Mouse (Mus musculus) intestine, embryonic 14.5 days (tissue): ENCODE measurements around the gene Dcaf8. TPM values are rescaled to one million over a fixed set of nuclear protein-coding genes. Genes with fewer than 3 reads are reported as not detected.

Experiments
- ATAC-seq: fragments of 200-750 bp; cut with Nextera tagmentation; replicated peaks from 2 replicates; pipeline ENCODE4 v1.8.0; 2017; ENCODE audit warnings: low read depth, moderate number of reproducible peaks, moderate TSS enrichment, moderate library complexity; ENCODE audit not compliant: low FRiP score, low TSS enrichment
- DNase-seq: peaks from one replicate; pipeline ENCODE4 v3.0.0-alpha.2; 2018; ENCODE audit warnings: low spot score
- H3K27ac ChIP-seq: fragments of 300-500 bp; sonication (generic); 2 replicates; pipeline ENCODE4 v1.5.1; 2014; ENCODE audit warnings: low read depth, mild to moderate bottlenecking, control low read depth
- H3K27me3 ChIP-seq: fragments of 300-500 bp; sonication (generic); replicated peaks from 2 replicates; pipeline ENCODE4 v1.6.1; 2014; ENCODE audit warnings: low read length, control low read depth; ENCODE audit not compliant: control insufficient read depth, insufficient read depth
- H3K36me3 ChIP-seq: fragments of 300-500 bp; sonication (generic); 2 replicates; pipeline ENCODE4 v1.6.1; 2014; ENCODE audit warnings: low read length, control low read depth; ENCODE audit not compliant: control insufficient read depth, insufficient read depth
- H3K4me1 ChIP-seq: fragments of 300-500 bp; sonication (generic); replicated peaks from 2 replicates; pipeline ENCODE4 v1.6.1; 2014; ENCODE audit warnings: low read length, control low read depth, mixed read lengths; ENCODE audit not compliant: control insufficient read depth, insufficient read depth
- H3K4me2 ChIP-seq: fragments of 300-500 bp; sonication (generic); 2 replicates; pipeline ENCODE4 v1.6.1; 2014; ENCODE audit warnings: low read length
- H3K4me3 ChIP-seq: fragments of 300-500 bp; sonication (generic); 2 replicates; pipeline ENCODE4 v1.5.1; 2014; ENCODE audit warnings: low read depth, low read length, control low read depth, mixed read lengths
- H3K9ac ChIP-seq: fragments of 300-500 bp; sonication (generic); 2 replicates; pipeline ENCODE4 v1.6.1; 2014; ENCODE audit warnings: mild to moderate bottlenecking, low read length
- H3K9me3 ChIP-seq: fragments of 300-500 bp; sonication (generic); 2 replicates; pipeline ENCODE4 v1.6.1; 2016; ENCODE audit warnings: low read length, control low read depth; ENCODE audit not compliant: control insufficient read depth
- WGBS: fragments of 180-500 bp; shearing (Covaris S2); extraction: QIAGEN DNeasy Blood & Tissue Kit; methylation state at CpG from one replicate; pipeline ENCODE4 v1.1.7; 2014; 5-methylcytosine and 5-hydroxymethylcytosine counted together
- polyA plus RNA-seq: library from polyadenylated mRNA; unstranded; fragments of >200 nt; fragmentation: Nextera tagmentation; extraction: Ambion mirVana; gene quantifications from 2 replicates; pipeline ENCODE4 v1.2.1, GENCODE M21; 2014

The Dcaf8 gene
- polyA plus RNA-seq, 1 experiment from 2014 or later: 102 TPM

DNA sequence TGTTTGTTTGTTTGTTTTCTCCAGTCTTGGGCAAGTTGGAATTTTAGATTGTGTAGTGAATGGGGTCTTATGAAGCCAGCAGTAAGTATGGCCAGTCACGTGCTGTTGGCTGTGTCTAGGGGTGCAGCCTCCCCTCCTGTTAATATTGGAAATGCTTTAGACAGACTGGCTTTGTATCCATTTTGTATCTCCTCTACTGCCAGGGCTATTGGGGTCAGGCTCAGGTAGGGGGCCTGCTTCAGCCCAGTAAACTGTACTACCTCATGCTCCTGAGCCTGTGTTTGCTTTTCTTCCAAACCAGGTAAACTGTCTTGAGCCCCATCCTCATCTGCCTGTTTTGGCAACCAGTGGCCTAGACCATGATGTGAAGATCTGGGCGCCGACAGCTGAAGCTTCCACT lies 44.3 kb downstream of the Dcaf8 start:
- Histone ChIP-seq H3K9ac (no peak overlapping the region), H3K4me2 (no peak overlapping the region), H3K36me3 (peaks cover 95% of the 10 kb centered on the region), H3K9me3 (no peaks in the 10 kb centered on the region), H3K27me3 (no peaks in the 10 kb centered on the region), H3K27ac (no peak overlapping the region), H3K4me1 (no peaks in the 10 kb centered on the region), H3K4me3 (no peak overlapping the region)
- ATAC-seq: no peak
- DNase-seq: no peak
- WGBS: 84% methylated on average over 3 of the region's 3 CpGs

DNA sequence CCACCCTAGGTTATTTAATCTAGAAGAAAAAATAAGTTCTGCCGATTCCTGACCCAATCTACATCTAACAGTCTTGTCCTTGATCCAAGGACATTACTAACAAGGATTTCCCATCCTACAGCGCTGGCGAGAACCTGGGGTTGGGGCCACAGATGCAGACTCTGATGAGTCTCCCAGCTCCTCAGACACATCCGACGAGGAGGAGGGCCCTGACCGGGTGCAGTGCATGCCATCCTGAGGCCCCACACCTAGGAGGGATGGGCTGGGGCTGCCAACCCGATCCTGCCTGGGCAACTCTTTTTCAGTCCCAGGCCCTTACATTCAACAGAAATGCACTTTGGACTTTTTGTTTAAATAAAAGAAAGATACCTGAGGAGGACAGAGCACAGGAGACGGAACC lies 46.6 kb downstream of the Dcaf8 start:
- peaks cover 93% of the 10 kb centered on the region for H3K36me3 ChIP-seq
- no peak overlapping the region for H3K4me2 ChIP-seq
- H3K4me1 ChIP-seq: no peaks in the 10 kb centered on the region
- H3K9me3 ChIP-seq: no peaks in the 10 kb centered on the region
- H3K9ac ChIP-seq: no peak overlapping the region
- WGBS: 76% methylated on average over 8 of the region's 8 CpGs
- ATAC-seq: no peak
- DNase-seq: no peak
- no peaks in the 10 kb centered on the region for H3K27me3 ChIP-seq
- H3K4me3 ChIP-seq: no peak overlapping the region
- H3K27ac ChIP-seq: no peak overlapping the region

DNA sequence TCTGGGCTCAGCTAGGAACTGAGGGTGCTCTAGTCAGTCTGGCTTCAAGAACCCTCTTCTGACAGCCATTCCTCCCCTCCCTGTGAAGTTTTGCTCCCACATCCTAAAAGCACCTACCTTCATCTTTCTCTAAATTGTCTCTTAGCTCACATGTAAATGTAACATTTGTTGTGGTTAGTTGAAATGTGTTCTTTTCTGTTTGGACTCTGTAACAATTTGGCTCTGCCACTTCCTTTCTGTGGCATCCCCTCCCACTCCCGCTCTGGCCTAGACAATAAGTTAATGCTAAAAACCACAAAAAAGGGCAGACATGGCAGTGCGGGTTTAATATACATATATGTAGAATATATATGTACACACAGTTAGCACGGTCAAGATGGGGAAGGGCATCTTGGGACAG lies 49.3 kb downstream of the Dcaf8 start:
- ATAC-seq: no peak
- WGBS: 87% methylated on average over 3 of the region's 3 CpGs
- no peaks in the 10 kb centered on the region for H3K9me3 ChIP-seq

DNA sequence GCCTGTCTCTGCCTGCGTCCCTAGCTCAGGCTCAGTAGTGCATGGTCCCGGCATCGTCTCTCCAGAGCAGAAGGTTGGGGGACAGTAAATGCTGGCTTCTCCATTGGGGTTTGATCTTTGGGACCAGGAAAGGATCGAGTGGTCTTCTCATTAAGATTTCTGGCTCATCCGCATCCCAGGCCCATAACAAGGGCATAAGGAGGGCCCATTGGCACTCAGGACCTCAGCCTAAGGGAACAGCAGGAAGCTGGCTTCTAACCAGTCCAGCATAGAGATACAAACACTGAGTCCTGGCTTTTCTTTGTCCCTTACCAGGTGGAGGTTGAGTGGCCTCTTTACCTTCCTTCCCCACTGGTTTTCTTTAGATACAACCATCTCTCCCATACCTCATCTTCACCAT lies 50.0 kb downstream of the Dcaf8 start:
- 73% methylated on average over 5 of the region's 5 CpGs for WGBS
- no peak overlapping the region for H3K4me3 ChIP-seq
- H3K4me2 ChIP-seq: no peak overlapping the region
- DNase-seq (no peak), ATAC-seq (no peak)
- H3K9me3 ChIP-seq: no peaks in the 10 kb centered on the region
- H3K27ac ChIP-seq: no peak overlapping the region
- no peak overlapping the region for H3K9ac ChIP-seq
- H3K27me3 ChIP-seq: no peaks in the 10 kb centered on the region
- peaks cover 84% of the 10 kb centered on the region for H3K36me3 ChIP-seq
- peaks cover 17% of the 10 kb centered on the region for H3K4me1 ChIP-seq

More for the DNA sequence above, 49.3 kb downstream of the Dcaf8 start:
- Histone ChIP-seq H3K4me2 (no peak overlapping the region), H3K36me3 (peaks cover 91% of the 10 kb centered on the region), H3K4me3 (no peak overlapping the region), H3K4me1 (peaks cover 10% of the 10 kb centered on the region), H3K9ac (no peak overlapping the region), H3K27me3 (no peaks in the 10 kb centered on the region), H3K27ac (no peak overlapping the region)
- DNase-seq: no peak

DNA sequence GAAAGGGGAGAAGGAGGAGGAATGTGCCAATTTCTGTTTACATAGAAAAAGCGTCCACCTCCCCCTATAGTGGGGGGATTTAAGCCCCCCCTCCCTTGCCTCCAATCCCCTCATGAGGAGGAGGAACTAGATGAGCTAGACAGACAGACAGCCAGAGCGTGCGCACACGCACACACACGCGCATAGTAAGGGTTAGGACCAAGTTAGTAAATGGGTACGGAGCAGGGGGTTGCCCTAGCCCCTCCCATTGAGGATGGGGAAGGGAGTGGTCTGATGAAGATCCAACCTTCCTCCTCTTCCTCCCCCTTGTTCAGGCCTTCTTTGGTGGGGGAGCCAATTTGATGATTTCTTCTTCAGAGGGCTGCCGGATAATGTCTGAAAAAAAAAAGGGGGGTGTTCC lies 50.4 kb downstream of the Dcaf8 start:
- Histone ChIP-seq H3K27me3 (no peaks in the 10 kb centered on the region), H3K4me3 (no peak overlapping the region), H3K4me2 (no peak overlapping the region), H3K36me3 (peaks cover 84% of the 10 kb centered on the region), H3K9me3 (no peaks in the 10 kb centered on the region), H3K9ac (no peak overlapping the region), H3K27ac (no peak overlapping the region), H3K4me1 (peaks cover 22% of the 10 kb centered on the region)
- 83% methylated on average over 8 of the region's 8 CpGs for WGBS
- DNase-seq (no peak), ATAC-seq (no peak)

DNA sequence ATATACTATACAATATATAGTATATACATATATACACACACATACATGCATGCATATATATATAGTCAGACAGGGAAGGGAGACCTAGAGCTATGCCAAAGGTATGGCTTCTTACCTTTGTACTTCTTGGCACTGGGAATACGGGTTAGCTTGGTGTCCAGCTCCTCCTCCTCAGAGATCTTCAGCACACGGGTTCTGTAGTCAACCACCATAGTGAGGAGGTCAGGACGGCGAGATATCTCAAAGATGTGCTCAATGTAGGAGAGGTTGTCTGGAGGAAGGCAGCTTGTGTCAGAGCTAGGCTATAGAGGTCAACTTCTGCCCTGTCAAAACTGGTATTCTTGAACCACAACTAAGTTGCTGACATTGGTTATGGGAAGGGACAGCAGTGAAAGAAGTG lies 51.1 kb downstream of the Dcaf8 start:
- DNase-seq (no peak), ATAC-seq (no peak)
- H3K9ac ChIP-seq: no peak overlapping the region
- no peaks in the 10 kb centered on the region for H3K27me3 ChIP-seq
- peaks cover 29% of the 10 kb centered on the region for H3K4me1 ChIP-seq
- H3K4me3 ChIP-seq: no peak overlapping the region
- H3K9me3 ChIP-seq: no peaks in the 10 kb centered on the region
- H3K36me3 ChIP-seq: peaks cover 78% of the 10 kb centered on the region
- no peak overlapping the region for H3K27ac ChIP-seq
- no peak overlapping the region for H3K4me2 ChIP-seq
- 91% methylated on average over 4 of the region's 4 CpGs for WGBS

DNA sequence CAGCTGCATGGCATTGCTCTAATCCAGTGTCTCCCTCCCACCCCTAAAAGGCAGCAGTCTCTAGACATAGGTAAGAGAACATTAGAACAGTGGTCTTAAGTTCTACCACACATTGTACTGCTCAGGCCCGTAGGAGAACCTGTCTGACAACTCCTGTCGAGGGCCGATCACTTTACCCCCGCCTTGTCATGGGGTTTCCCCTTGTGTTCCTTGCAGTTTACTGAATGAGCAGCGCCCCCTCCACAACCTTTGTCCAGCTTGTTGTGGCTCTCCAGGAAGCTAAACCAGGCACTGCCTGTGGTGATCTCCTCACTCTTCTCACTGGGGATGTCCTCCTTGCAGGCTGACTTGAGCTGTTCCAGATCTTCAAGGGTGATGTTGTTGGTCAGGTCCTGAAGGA lies 52.3 kb downstream of the Dcaf8 start:
- no peak for DNase-seq
- H3K4me3 ChIP-seq: no peak overlapping the region
- peaks cover 39% of the 10 kb centered on the region for H3K4me1 ChIP-seq
- H3K9ac ChIP-seq: no peak overlapping the region
- H3K4me2 ChIP-seq: no peak overlapping the region
- 71% methylated on average over 5 of the region's 5 CpGs for WGBS
- no peak overlapping the region for H3K27ac ChIP-seq
- H3K27me3 ChIP-seq: no peaks in the 10 kb centered on the region
- ATAC-seq: no peak
- no peaks in the 10 kb centered on the region for H3K9me3 ChIP-seq
- peaks cover 66% of the 10 kb centered on the region for H3K36me3 ChIP-seq

DNA sequence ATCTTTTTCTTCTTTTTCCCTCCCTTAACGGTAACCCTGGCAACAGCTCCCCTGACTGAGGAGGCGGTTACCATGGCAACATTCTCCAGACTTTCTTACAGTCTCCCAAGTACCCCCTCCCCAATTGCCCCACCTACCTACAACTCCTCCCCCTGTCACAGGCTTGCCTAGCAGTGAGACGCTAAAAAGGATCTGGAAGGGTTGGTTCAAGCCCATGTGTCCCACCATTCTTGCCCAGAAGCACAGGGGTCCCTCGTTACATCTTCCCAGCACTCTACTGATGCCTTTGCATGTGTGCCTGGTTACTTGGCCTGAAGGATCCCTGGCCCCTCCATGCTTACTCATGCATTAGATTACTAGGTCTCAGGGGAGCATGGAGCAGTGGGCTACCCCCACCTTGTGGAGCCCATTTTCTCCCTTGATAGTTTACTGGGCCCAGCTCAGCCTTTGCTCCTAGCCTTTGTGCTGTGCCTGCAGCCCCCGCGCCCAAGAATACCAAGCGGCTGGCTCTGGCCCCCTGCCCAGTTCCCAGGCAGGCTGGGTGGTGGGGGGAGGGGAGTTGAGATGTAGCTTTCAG lies 53.1 kb downstream of the Dcaf8 start:
- H3K4me1 ChIP-seq: peaks cover 47% of the 10 kb centered on the region
- H3K4me3 ChIP-seq: no peak overlapping the region
- no peak overlapping the region for H3K4me2 ChIP-seq
- H3K9ac ChIP-seq: no peak overlapping the region
- DNase-seq (no peak), ATAC-seq (0 out of 2 replicates have a peak, but pooled peaks have one; percentile 15)
- H3K27ac ChIP-seq: no peak overlapping the region
- peaks cover 58% of the 10 kb centered on the region for H3K36me3 ChIP-seq
- 49% methylated on average over 7 of the region's 7 CpGs for WGBS
- H3K9me3 ChIP-seq: no peaks in the 10 kb centered on the region
- H3K27me3 ChIP-seq: no peaks in the 10 kb centered on the region
